Mouse (Mus musculus): ENCODE results near the gene Hspa4. TPM values are rescaled to one million over a fixed set of nuclear protein-coding genes. Genes with fewer than 3 reads are reported as not detected.

The Hspa4 gene
- polyA plus RNA-seq (2014; fragmentation: Illumina TruSeq; extraction: RNeasy Lipid Tissue Mini Kit (QIAGEN cat#74804); ENCODE audit: low read depth, low replicate concordance): 116 TPM

GRCm38 (mm10) chr11:53300330-53301166, at the start of gene Hspa4:
Gene Hspa4, minus strand, starts transcription at chr11:53300457.

GRCm38 (mm10) chr11:53324512-53324968, 24.3 kb upstream of the Hspa4 start, which contains the start of gene Zcchc10:
Gene Zcchc10, plus strand, starts transcription at chr11:53324679.

Other genes with a start within 250 kb of the Hspa4 start
- 10.5 TPM for gene Zcchc10, start 24.2 kb upstream of the Hspa4 start, polyA plus RNA-seq (2014; fragmentation: Illumina TruSeq; extraction: RNeasy Lipid Tissue Mini Kit (QIAGEN cat#74804); ENCODE audit: low read depth, low replicate concordance)
- 29.2 TPM for gene Aff4, start 50.4 kb upstream of the Hspa4 start, polyA plus RNA-seq (2014; fragmentation: Illumina TruSeq; extraction: RNeasy Lipid Tissue Mini Kit (QIAGEN cat#74804); ENCODE audit: low read depth, low replicate concordance)
- not detected for gene Leap2, start 122.7 kb upstream of the Hspa4 start, polyA plus RNA-seq (2014; fragmentation: Illumina TruSeq; extraction: RNeasy Lipid Tissue Mini Kit (QIAGEN cat#74804); ENCODE audit: low read depth, low replicate concordance)
- 1,517 TPM for gene Uqcrq, start 130.4 kb upstream of the Hspa4 start, polyA plus RNA-seq (2014; fragmentation: Illumina TruSeq; extraction: RNeasy Lipid Tissue Mini Kit (QIAGEN cat#74804); ENCODE audit: low read depth, low replicate concordance)
- gene Gdf9, start 130.6 kb upstream of the Hspa4 start, polyA plus RNA-seq (2014; fragmentation: Illumina TruSeq; extraction: RNeasy Lipid Tissue Mini Kit (QIAGEN cat#74804); ENCODE audit: low read depth, low replicate concordance): 0.50 TPM
- gene Gm10447, start 156.7 kb upstream of the Hspa4 start, polyA plus RNA-seq (2014; fragmentation: Illumina TruSeq; extraction: RNeasy Lipid Tissue Mini Kit (QIAGEN cat#74804); ENCODE audit: low read depth, low replicate concordance): not detected
- gene Shroom1, start 156.7 kb upstream of the Hspa4 start, polyA plus RNA-seq (2014; fragmentation: Illumina TruSeq; extraction: RNeasy Lipid Tissue Mini Kit (QIAGEN cat#74804); ENCODE audit: low read depth, low replicate concordance): 0.55 TPM
- gene Gm9837, start 170.0 kb upstream of the Hspa4 start, polyA plus RNA-seq (2014; fragmentation: Illumina TruSeq; extraction: RNeasy Lipid Tissue Mini Kit (QIAGEN cat#74804); ENCODE audit: low read depth, low replicate concordance): not detected
- not detected for gene Gm9945, start 179.7 kb upstream of the Hspa4 start, polyA plus RNA-seq (2014; fragmentation: Illumina TruSeq; extraction: RNeasy Lipid Tissue Mini Kit (QIAGEN cat#74804); ENCODE audit: low read depth, low replicate concordance)
- not detected for gene Sowaha, start 179.8 kb upstream of the Hspa4 start, polyA plus RNA-seq (2014; fragmentation: Illumina TruSeq; extraction: RNeasy Lipid Tissue Mini Kit (QIAGEN cat#74804); ENCODE audit: low read depth, low replicate concordance)
- gene Sept8, start 218.8 kb upstream of the Hspa4 start, polyA plus RNA-seq (2014; fragmentation: Illumina TruSeq; extraction: RNeasy Lipid Tissue Mini Kit (QIAGEN cat#74804); ENCODE audit: low read depth, low replicate concordance): 35.5 TPM

Data from heart, adult 10 weeks (tissue).